Mouse (Mus musculus): ENCODE measurements at regions not wholly inside any gene's neighbourhood (a gene's known extent, or its start where the extent isn't known, plus 50 kb on each side); places are given as distances from the start of the nearest gene placed in this dataset.

GRCm38 (mm10) chr6:133975951-133976350, 59.5 kb upstream of the Etv6 start:
- no peak for TF ChIP-seq POLR2A (IDR thresholded peaks at IDR 0.05; ENCODE audit: borderline replicate concordance, control insufficient read depth, low read depth, low read length)
- no peak for TF ChIP-seq CTCF (IDR thresholded peaks at IDR 0.05; ENCODE audit: control insufficient read depth, insufficient read depth, low read length)

All from bone marrow, adult 2 months (tissue).